Mouse (Mus musculus): ENCODE results near the gene Nemf.
"Not testable (repeated sequence)": the region's sequence is repeated elsewhere in the genome, so short reads cannot be mapped to it uniquely, and the experiment has no call there.

DNA sequence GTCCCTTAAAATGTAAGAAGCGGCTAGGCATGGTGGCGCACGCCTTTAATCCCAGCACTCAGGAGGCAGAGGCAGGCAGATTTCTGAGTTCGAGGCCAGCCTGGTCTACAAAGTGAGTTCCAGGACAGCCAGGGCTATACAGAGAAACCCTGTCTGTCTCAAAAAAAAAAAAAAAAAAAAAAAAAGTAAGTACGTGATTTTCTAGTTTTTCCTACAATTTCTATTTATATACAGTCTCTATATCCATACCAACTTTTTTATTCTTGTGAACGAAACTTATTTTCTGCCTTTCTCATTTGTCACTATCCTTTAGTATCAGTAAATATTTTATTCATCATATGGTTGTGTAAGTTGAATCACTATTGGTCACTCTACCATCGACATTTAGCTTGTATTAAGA, 6.1 kb upstream of the Nemf start:
- TF ChIP-seq CTCF (IDR thresholded peaks at IDR 0.05; ENCODE audit: control insufficient read depth, insufficient read depth, low read length); POLR2A (IDR thresholded peaks at IDR 0.05; ENCODE audit: borderline replicate concordance, control insufficient read depth, low read depth, low read length): not testable (repeated sequence)

Data from bone marrow, adult 2 months (tissue).